17 mouse cellular contexts compared by ENCODE assay signal in the genomic region with DNA sequence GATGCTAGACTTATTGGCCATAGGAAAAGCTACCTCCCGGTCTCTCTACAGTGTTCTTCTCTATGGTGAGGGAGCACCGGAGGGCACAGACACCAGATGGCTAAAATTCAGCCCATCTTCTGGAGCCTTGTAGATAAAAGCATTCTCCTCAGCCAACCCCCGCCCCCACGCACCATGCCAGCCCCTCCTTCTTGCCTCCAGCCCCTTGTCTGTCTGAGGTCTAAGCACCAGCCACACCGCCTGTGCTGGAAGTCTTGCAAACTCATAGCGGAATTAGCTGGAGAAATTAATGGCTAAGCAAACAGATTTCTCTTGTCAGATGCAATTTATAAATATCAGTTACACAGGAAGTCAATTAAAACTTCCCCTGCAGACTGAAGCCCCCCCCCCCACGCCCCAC. TPM values are rescaled to one million over a fixed set of nuclear protein-coding genes. Genes with fewer than 3 reads are reported as not detected.
DNase-seq lines count a peak whose midpoint lies in the region; ATAC-seq and TF ChIP-seq lines count a peak whose summit lies in the region.
"Had no signal": no experiment of that assay in that cellular context is flagged by ENCODE, and none has a peak within 500 bp of the region (broad histone marks: within the 10 kb centered on the region; RNA-seq: fewer than 3 reads in every experiment).

No protein-coding gene starts in this region.

- H3K4me2 ChIP-seq in forebrain, embryonic 13.5 days: peak overlapping the region; percentile 14; the same call in 1 of the 2 replicates
- no peak overlapping the region for H3K4me2 ChIP-seq in forebrain, embryonic 11.5 days (ENCODE audit: low read depth, low read length, severe bottlenecking)
- H3K4me2 ChIP-seq in neural tube, embryonic 15.5 days: no peak overlapping the region
- no peak overlapping the region for H3K4me2 ChIP-seq in hindbrain, embryonic 14.5 days (replicated peaks)
- H3K4me2 ChIP-seq in midbrain, embryonic 16.5 days (ENCODE audit: low read length): no peak overlapping the region
- H3K4me2 ChIP-seq in intestine, postnatal 0 days (replicated peaks; ENCODE audit: low read depth): no peak overlapping the region
- H3K4me2 ChIP-seq: embryonic facial prominence, embryonic 15.5 days; heart, embryonic 12.5 days; liver, embryonic 11.5 days; lung, embryonic 14.5 days had no signal

- 41% methylated on average over 7 of the region's 7 CpGs for WGBS in forebrain, embryonic 13.5 days
- WGBS in forebrain, embryonic 11.5 days: 60% methylated on average over 7 of the region's 7 CpGs
- WGBS in neural tube, embryonic 15.5 days: 57% methylated on average over 7 of the region's 7 CpGs
- 51% methylated on average over 7 of the region's 7 CpGs for WGBS in hindbrain, embryonic 14.5 days
- WGBS in midbrain, embryonic 16.5 days: 55% methylated on average over 7 of the region's 7 CpGs
- WGBS in intestine, postnatal 0 days: 52% methylated on average over 7 of the region's 7 CpGs

- DNase-seq in forebrain, embryonic 11.5 days (ENCODE audit: low spot score): no peak
- DNase-seq in neural tube, embryonic 10.5 days (ENCODE audit: extremely low spot score, low spot score): no peak
- no peak for DNase-seq in hindbrain, embryonic 14.5 days (ENCODE audit: low spot score)
- DNase-seq in cerebellum, postnatal 36 days: no peak
- DNase-seq: gastrocnemius, postnatal 25 days; heart, postnatal 36 days; lung, embryonic 14.5 days; right cerebral cortex, adult 18-20 months; thymus, postnatal 14 days had no signal

- no peak for ATAC-seq in forebrain, embryonic 13.5 days
- no peak for ATAC-seq in forebrain, embryonic 11.5 days (replicated peaks; ENCODE audit: low FRiP score)
- no peak for ATAC-seq in neural tube, embryonic 15.5 days (ENCODE audit: low FRiP score)
- ATAC-seq in hindbrain, embryonic 14.5 days (ENCODE audit: low FRiP score): no peak
- ATAC-seq in midbrain, embryonic 16.5 days: no peak
- ATAC-seq in intestine, postnatal 0 days: no peak

- H3K27ac ChIP-seq in forebrain, embryonic 13.5 days: no peak overlapping the region
- H3K27ac ChIP-seq in forebrain, embryonic 11.5 days (ENCODE audit: low read depth, low read length): no peak overlapping the region
- H3K27ac ChIP-seq in neural tube, embryonic 15.5 days (replicated peaks): peak overlapping the region; percentile 37; the same call in 1 of the 2 replicates
- peak overlapping the region; percentile 67; the same call in 1 of the 2 replicates for H3K27ac ChIP-seq in hindbrain, embryonic 14.5 days
- peak overlapping the region; percentile 62 for H3K27ac ChIP-seq in midbrain, embryonic 16.5 days (ENCODE audit: low read length)
- H3K27ac ChIP-seq in intestine, postnatal 0 days (ENCODE audit: low read depth, low read length): no peak overlapping the region
- H3K27ac ChIP-seq: embryonic facial prominence, embryonic 15.5 days; stomach, postnatal 0 days had no signal

- H3K4me3 ChIP-seq in forebrain, embryonic 13.5 days: no peak overlapping the region
- no peak overlapping the region for H3K4me3 ChIP-seq in forebrain, embryonic 11.5 days (ENCODE audit: low read depth, low read length)
- H3K4me3 ChIP-seq in neural tube, embryonic 15.5 days (replicated peaks): no peak overlapping the region
- H3K4me3 ChIP-seq in hindbrain, embryonic 14.5 days (replicated peaks; ENCODE audit: low read length): no peak overlapping the region
- H3K4me3 ChIP-seq in midbrain, embryonic 16.5 days (ENCODE audit: low read depth, low read length): no peak overlapping the region
- no peak overlapping the region for H3K4me3 ChIP-seq in intestine, postnatal 0 days (ENCODE audit: low read depth, low read length)
- H3K4me3 ChIP-seq: embryonic facial prominence, embryonic 15.5 days; heart, embryonic 12.5 days had no signal

- peaks cover 15% of the 10 kb centered on the region for H3K4me1 ChIP-seq in forebrain, embryonic 13.5 days
- H3K4me1 ChIP-seq in forebrain, embryonic 11.5 days (replicated peaks; ENCODE audit: control insufficient read depth, insufficient read depth, low read length): no peaks in the 10 kb centered on the region
- peaks cover 9% of the 10 kb centered on the region for H3K4me1 ChIP-seq in neural tube, embryonic 15.5 days
- peaks cover 14% of the 10 kb centered on the region for H3K4me1 ChIP-seq in hindbrain, embryonic 14.5 days (replicated peaks; ENCODE audit: control insufficient read depth, insufficient read depth, low read length)
- H3K4me1 ChIP-seq in midbrain, embryonic 16.5 days (ENCODE audit: control insufficient read depth, insufficient read depth, low read length): peaks cover 7% of the 10 kb centered on the region
- no peaks in the 10 kb centered on the region for H3K4me1 ChIP-seq in intestine, postnatal 0 days (replicated peaks; ENCODE audit: control insufficient read depth, insufficient read depth, low read length)
- H3K4me1 ChIP-seq: embryonic facial prominence, embryonic 15.5 days; heart, embryonic 12.5 days had no signal

- no peaks in the 10 kb centered on the region; the same call in 1 of the 2 replicates for H3K9me3 ChIP-seq in forebrain, embryonic 13.5 days (replicated peaks)
- no peaks in the 10 kb centered on the region for H3K9me3 ChIP-seq in forebrain, embryonic 11.5 days (ENCODE audit: control insufficient read depth, low read length)
- H3K9me3 ChIP-seq in neural tube, embryonic 15.5 days (replicated peaks): no peaks in the 10 kb centered on the region
- H3K9me3 ChIP-seq in hindbrain, embryonic 14.5 days (ENCODE audit: control insufficient read depth, low read length): no peaks in the 10 kb centered on the region
- H3K9me3 ChIP-seq in midbrain, embryonic 16.5 days (replicated peaks; ENCODE audit: control insufficient read depth, low read length, poor library complexity, severe bottlenecking): no peaks in the 10 kb centered on the region
- H3K9me3 ChIP-seq in intestine, postnatal 0 days (ENCODE audit: control insufficient read depth): no peaks in the 10 kb centered on the region
- H3K9me3 ChIP-seq: embryonic facial prominence, embryonic 15.5 days; heart, embryonic 12.5 days had no signal

- H3K36me3 ChIP-seq in forebrain, embryonic 13.5 days (ENCODE audit: poor library complexity, severe bottlenecking): no peaks in the 10 kb centered on the region
- no peaks in the 10 kb centered on the region for H3K36me3 ChIP-seq in forebrain, embryonic 11.5 days (ENCODE audit: control insufficient read depth, insufficient read depth, low read length)
- H3K36me3 ChIP-seq in neural tube, embryonic 15.5 days: no peaks in the 10 kb centered on the region
- H3K36me3 ChIP-seq in hindbrain, embryonic 14.5 days (replicated peaks; ENCODE audit: control insufficient read depth, insufficient read depth): no peaks in the 10 kb centered on the region
- H3K36me3 ChIP-seq in midbrain, embryonic 16.5 days (ENCODE audit: control insufficient read depth, insufficient read depth, low read length): no peaks in the 10 kb centered on the region
- H3K36me3 ChIP-seq in intestine, postnatal 0 days (ENCODE audit: control insufficient read depth, insufficient read depth): no peaks in the 10 kb centered on the region
- H3K36me3 ChIP-seq: embryonic facial prominence, embryonic 15.5 days; heart, embryonic 12.5 days had no signal

- H3K9ac ChIP-seq in forebrain, embryonic 13.5 days: no peak overlapping the region
- H3K9ac ChIP-seq in forebrain, embryonic 11.5 days (ENCODE audit: low read length): no peak overlapping the region
- no peak overlapping the region for H3K9ac ChIP-seq in neural tube, embryonic 15.5 days (replicated peaks)
- H3K9ac ChIP-seq in hindbrain, embryonic 14.5 days: no peak overlapping the region
- H3K9ac ChIP-seq in midbrain, embryonic 16.5 days (ENCODE audit: low read depth, low read length): no peak overlapping the region
- H3K9ac ChIP-seq in intestine, postnatal 0 days (ENCODE audit: low read depth, low read length): no peak overlapping the region
- H3K9ac ChIP-seq: embryonic facial prominence, embryonic 15.5 days; heart, embryonic 12.5 days; lung, embryonic 14.5 days had no signal

- no peaks in the 10 kb centered on the region for H3K27me3 ChIP-seq in forebrain, embryonic 13.5 days
- no peaks in the 10 kb centered on the region for H3K27me3 ChIP-seq in forebrain, embryonic 11.5 days (ENCODE audit: control insufficient read depth, insufficient read depth, low read length)
- H3K27me3 ChIP-seq in neural tube, embryonic 15.5 days (replicated peaks): no peaks in the 10 kb centered on the region
- H3K27me3 ChIP-seq in hindbrain, embryonic 14.5 days (ENCODE audit: control insufficient read depth, insufficient read depth, low read length): no peaks in the 10 kb centered on the region
- H3K27me3 ChIP-seq in midbrain, embryonic 16.5 days (ENCODE audit: control insufficient read depth, insufficient read depth, low read depth, low read length): no peaks in the 10 kb centered on the region
- no peaks in the 10 kb centered on the region for H3K27me3 ChIP-seq in intestine, postnatal 0 days (replicated peaks; ENCODE audit: control insufficient read depth, insufficient read depth, low read length)
- H3K27me3 ChIP-seq: embryonic facial prominence, embryonic 15.5 days had no signal

- TF ChIP-seq CTCF in intestine, postnatal 0 days (IDR thresholded peaks at IDR 0.05; ENCODE audit: low read depth): no peak

RNA-seq across cellular contexts. Expression of gene Glrx5, which starts 43.0 kb away (rescaled TPM):
- 140 and 148 TPM in 2 replicates for polyA plus RNA-seq in forebrain, embryonic 13.5 days (2015; fragmentation: Nextera tagmentation; extraction: Ambion mirVana)
- polyA plus RNA-seq in forebrain, embryonic 11.5 days (2014; fragmentation: Nextera tagmentation; extraction: Ambion mirVana): 188 and 196 TPM in 2 replicates
- 174 and 186 TPM in 2 replicates for polyA plus RNA-seq in neural tube, embryonic 15.5 days (2015; fragmentation: Nextera tagmentation; extraction: Ambion mirVana)
- polyA plus RNA-seq in hindbrain, embryonic 14.5 days (2014; fragmentation: Nextera tagmentation; extraction: Ambion mirVana): 183 and 189 TPM in 2 replicates
- 138 and 154 TPM in 2 replicates for polyA plus RNA-seq in midbrain, embryonic 16.5 days (2015; fragmentation: Nextera tagmentation; extraction: Ambion mirVana)
- 209 TPM in 2 replicates for polyA plus RNA-seq in intestine, postnatal 0 days (2015; fragmentation: Nextera tagmentation; extraction: Ambion mirVana)

Comparison
In these comparisons a context has a peak if more than half of its experiments do, and no peak if none do; other contexts are left out.
1. H3K27ac ChIP-seq: peak in neural tube, embryonic 15.5 days (single experiment), hindbrain, embryonic 14.5 days (single experiment) and midbrain, embryonic 16.5 days (single experiment); none in forebrain, embryonic 13.5 days (single experiment), forebrain, embryonic 11.5 days (single experiment) and intestine, postnatal 0 days (single experiment).